Comparison of ENCODE assay signal across 7 mouse cellular contexts in the genomic region with DNA sequence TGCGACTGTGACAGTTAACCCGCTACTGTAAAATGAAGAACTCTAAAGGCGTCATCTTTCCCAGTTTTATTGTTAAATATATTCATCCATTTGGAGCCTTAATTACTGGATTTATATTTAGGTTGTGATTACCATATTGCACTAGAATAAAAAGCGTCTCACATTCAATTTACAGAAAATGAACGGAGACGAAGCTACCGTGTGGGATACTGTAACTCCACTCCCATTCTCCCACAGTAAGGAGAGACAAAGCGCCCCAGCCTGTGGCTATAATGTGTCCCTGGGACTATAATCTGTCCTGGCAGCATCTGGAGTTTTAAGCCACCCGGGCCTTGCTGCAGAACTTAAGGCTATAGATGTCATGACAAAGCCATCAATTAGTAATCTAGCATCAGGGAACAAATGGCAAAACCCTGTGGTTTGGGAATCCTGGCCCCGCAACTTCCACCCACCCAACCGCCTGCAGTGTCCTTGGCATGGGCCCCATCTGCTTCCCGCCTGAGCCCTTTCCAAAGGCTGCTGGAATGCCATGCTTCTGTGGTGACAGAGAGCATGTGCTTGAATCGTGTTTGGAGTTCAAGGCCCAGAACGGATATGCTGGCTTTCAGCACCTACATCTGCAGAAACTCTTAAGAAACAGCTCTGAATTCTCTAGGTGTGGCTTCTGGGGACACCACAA.
DNase-seq lines count a peak whose midpoint lies in the region; ATAC-seq lines count a peak whose summit lies in the region.

No protein-coding gene starts in this region.

- 79% methylated on average over 14 of the region's 14 CpGs for WGBS in limb, embryonic 13.5 days
- 84% methylated on average over 14 of the region's 14 CpGs for WGBS in limb, embryonic 10.5 days
- WGBS in heart, embryonic 10.5 days, result 75% methylated on average over 14 of the region's 14 CpGs

- H3K4me2 ChIP-seq in limb, embryonic 13.5 days (replicated peaks), result no peak overlapping the region

- no peaks in the 10 kb centered on the region for H3K9me3 ChIP-seq in limb, embryonic 13.5 days
- no peaks in the 10 kb centered on the region for H3K9me3 ChIP-seq in limb, embryonic 10.5 days (replicated peaks)
- no peaks in the 10 kb centered on the region for H3K9me3 ChIP-seq in heart, embryonic 10.5 days

- no peak overlapping the region for H3K27ac ChIP-seq in limb, embryonic 13.5 days
- H3K27ac ChIP-seq in limb, embryonic 10.5 days, result no peak overlapping the region; the same call in 1 of the 2 replicates
- H3K27ac ChIP-seq in brown adipose tissue, adult 24 weeks (replicated peaks; ENCODE audit: low read depth, low read length), result peak overlapping the region; percentile 65
- H3K27ac ChIP-seq in heart, embryonic 10.5 days, result peak overlapping the region; percentile 16; the same call in 1 of the 2 replicates

- H3K9ac ChIP-seq in limb, embryonic 13.5 days, result no peak overlapping the region

- peaks cover 6% of the 10 kb centered on the region; the same call in 1 of the 2 replicates for H3K4me1 ChIP-seq in limb, embryonic 13.5 days
- H3K4me1 ChIP-seq in limb, embryonic 10.5 days, result peaks cover 20% of the 10 kb centered on the region
- H3K4me1 ChIP-seq in brown adipose tissue, adult 24 weeks (ENCODE audit: control insufficient read depth, insufficient read depth, insufficient read length, low read length), result peaks cover 41% of the 10 kb centered on the region
- H3K4me1 ChIP-seq in heart, embryonic 10.5 days, result peaks cover 59% of the 10 kb centered on the region

- ATAC-seq in limb, embryonic 13.5 days (ENCODE audit: low FRiP score, low read depth), result peak; percentile 57; the same call in 1 of the 2 replicates

- no peak for DNase-seq in limb, embryonic 10.5 days (ENCODE audit: low spot score)
- peak; percentile 64 for DNase-seq in heart, embryonic 10.5 days (ENCODE audit: low spot score)
- peak; percentile 21 to 57 for DNase-seq in left cerebral cortex, postnatal 25 days (ENCODE audit: low spot score in 2 of 2)
- no peak for DNase-seq in thymus, adult 18-20 months
- DNase-seq in thymus, postnatal 14 days, result no peak

- intact Hi-C loops in left cerebral cortex, postnatal 25 days (cut with DNase I), result no loop called here

- no peaks in the 10 kb centered on the region for H3K27me3 ChIP-seq in limb, embryonic 13.5 days
- no peaks in the 10 kb centered on the region for H3K27me3 ChIP-seq in limb, embryonic 10.5 days (ENCODE audit: low read depth, poor library complexity, severe bottlenecking)
- no peaks in the 10 kb centered on the region for H3K27me3 ChIP-seq in heart, embryonic 10.5 days (ENCODE audit: insufficient read depth, poor library complexity, severe bottlenecking)

- no peaks in the 10 kb centered on the region for H3K36me3 ChIP-seq in limb, embryonic 13.5 days
- no peaks in the 10 kb centered on the region for H3K36me3 ChIP-seq in limb, embryonic 10.5 days
- no peaks in the 10 kb centered on the region for H3K36me3 ChIP-seq in heart, embryonic 10.5 days

- no peak overlapping the region for H3K4me3 ChIP-seq in limb, embryonic 13.5 days
- no peak overlapping the region for H3K4me3 ChIP-seq in limb, embryonic 10.5 days
- no peak overlapping the region for H3K4me3 ChIP-seq in brown adipose tissue, adult 24 weeks (ENCODE audit: insufficient read depth, low read depth, low read length)
- H3K4me3 ChIP-seq in heart, embryonic 10.5 days, result no peak overlapping the region

Comparison
In these comparisons a context has a peak if more than half of its experiments do, and no peak if none do; other contexts are left out.
1. H3K27ac ChIP-seq: peak in brown adipose tissue, adult 24 weeks (single experiment) and heart, embryonic 10.5 days (single experiment); none in limb, embryonic 13.5 days (single experiment) and limb, embryonic 10.5 days (single experiment).
2. DNase-seq: peak in heart, embryonic 10.5 days (single experiment) and left cerebral cortex, postnatal 25 days (2 of 2); none in limb, embryonic 10.5 days (single experiment), thymus, adult 18-20 months (0 of 2) and thymus, postnatal 14 days (single experiment).